Mouse (Mus musculus) liver, postnatal 0 days (tissue): Measurements from ENCODE around the gene Tmem107.

ENCODE experiments used
- CTCF ChIP-seq: sonication (generic); IDR thresholded peaks from 2 replicates; pipeline ENCODE4 v1.5.1; 2016; ENCODE audit warnings: antibody characterized with exemption, low read depth
- EP300 ChIP-seq: IDR thresholded peaks from 2 replicates; pipeline ENCODE4 v1.6.1; 2016; ENCODE audit warnings: antibody characterized with exemption, low read depth, mild to moderate bottlenecking

DNA sequence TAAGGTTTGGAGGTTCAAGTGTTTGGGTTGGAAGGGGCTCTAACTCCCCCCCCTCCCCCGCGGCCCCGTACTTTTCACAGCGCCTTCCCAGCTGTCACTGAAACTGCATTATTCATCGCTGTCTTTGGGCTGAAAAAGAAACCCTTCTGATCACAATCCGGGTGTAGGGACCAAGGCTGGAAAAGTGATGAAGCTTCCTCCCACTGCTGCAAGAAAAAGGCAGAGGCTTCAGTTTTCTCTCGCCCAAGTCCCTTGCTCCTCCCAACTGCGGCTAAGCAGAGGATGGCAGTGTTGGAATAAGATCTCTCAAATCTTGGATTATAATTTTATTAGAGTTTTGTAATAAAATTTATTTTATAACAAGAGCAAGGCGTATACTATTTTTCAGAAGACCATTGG, 2.1 kb downstream of the Tmem107 start:
- TF ChIP-seq CTCF, result no peak
- TF ChIP-seq EP300, result no peak
